Mouse (Mus musculus): ENCODE data around the gene Satb2.
"Not testable (repeated sequence)": the region's sequence is repeated elsewhere in the genome, so short reads cannot be mapped to it uniquely, and the experiment has no call there.

Gene Satb2

DNA sequence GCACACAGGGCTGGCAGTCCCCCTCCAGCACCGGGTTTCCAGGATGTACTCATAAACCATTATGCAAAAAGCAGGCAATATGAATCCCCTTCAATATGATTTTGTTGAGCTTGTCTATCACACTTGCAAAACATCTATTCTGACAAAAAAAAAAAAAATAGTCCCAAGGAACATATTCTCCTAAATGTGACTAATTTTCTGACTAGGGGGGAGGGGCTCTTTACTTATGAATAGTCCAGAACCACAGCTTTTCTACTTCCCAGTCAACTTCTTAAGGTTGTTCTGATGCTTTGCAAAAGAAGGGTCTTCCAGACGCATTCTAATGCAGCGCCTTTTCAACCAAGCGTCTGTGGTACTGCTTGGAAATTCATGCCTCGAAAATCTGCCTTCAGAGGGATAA is 155.7 kb downstream of the Satb2 start:
- no peak for DNase-seq

DNA sequence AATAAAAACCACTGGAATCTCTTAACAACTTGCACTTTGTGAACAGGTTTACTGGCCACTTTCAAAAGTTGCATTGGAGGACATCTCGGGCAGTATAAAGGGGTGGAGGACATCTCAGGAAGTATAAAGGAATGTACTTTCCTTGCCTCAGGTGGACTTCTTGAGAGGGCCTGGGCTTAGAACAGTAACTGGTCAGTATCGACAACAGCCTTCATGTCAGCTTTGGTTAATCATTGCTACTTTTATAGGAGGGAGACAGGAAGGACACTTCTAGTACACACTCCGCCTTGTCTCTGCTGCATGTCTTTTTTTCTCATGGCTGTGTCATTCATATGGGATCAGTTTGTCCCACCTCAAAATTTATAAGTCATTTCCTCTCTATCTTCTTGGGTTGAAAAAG is 156.4 kb downstream of the Satb2 start:
- DNase-seq: no peak

DNA sequence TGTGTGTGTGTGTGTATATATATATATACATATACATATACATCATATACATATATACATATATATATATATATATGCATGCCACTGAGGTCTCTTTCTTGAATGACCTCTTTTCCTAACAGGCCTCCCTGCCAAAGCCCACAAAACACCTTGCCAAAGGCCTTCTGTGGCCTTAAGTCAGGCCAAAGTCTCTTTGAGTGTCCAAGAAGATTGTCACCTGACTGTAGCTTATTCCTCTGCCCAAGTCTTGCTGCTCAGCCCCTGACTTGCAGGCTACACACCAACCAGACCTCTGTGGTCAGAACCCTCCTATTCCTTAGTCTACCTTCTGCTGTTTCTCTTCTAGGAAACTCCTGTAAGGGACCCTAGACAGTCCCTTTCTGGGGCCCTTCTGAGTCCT is 164.9 kb downstream of the Satb2 start:
- DNase-seq: peak; percentile 32

DNA sequence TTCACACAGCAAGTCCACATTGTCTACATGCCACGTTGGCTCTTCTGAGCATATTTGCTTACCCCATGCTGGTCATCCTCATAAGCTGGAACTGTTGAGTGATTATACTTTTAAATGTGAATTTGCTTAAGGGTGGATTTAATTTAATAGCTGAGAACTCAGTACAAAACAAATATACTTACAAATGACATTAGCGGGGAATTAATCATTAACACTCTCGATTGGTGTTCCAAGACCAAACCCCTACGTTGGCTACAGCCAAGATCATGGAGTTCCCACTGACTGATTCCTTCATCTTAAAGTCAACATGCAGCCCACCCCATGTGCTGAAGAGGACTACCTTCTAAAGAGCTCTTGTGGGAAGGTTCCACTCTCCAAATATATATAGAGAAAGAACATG is 165.5 kb downstream of the Satb2 start:
- peak; percentile 49 for DNase-seq

DNA sequence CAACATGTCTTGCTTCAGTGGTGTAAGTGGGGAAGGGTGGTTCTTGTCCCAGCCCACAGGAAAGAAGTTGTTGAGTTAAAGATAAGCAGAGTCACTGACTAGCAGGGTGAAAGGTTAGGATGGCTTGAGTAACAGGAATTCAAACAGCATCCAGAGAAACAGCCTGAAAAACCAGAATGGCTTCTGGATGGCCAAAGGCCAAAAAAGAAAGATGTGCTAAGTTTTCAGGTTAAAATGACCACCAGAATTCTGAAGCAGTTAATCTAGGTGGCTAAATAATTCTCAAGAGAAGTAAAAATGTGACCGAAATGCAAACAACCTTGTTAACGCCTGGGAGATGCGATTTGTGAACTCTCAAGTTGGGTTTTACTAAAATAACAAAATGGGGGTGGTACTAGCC is 167.0 kb downstream of the Satb2 start:
- DNase-seq: peak; percentile 10

DNA sequence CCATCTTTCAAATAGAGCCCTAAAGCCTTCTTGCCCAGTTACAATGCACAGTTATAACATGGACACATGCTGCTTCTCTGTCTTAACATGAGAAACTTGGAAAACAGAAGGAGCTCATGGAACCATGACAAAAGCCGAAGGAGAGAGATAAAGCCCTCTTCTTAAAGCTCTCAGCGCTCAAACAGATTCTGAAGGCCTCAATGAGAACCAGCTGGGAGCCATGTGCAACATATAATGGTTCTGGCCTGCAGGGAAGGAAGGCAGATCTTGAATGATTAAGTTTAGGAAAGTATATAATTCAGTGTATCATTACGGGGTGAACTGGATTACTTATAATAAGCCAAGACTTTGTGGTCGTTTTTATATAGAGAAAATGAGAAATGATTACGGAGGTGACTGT is 172.4 kb downstream of the Satb2 start:
- DNase-seq: no peak

DNA sequence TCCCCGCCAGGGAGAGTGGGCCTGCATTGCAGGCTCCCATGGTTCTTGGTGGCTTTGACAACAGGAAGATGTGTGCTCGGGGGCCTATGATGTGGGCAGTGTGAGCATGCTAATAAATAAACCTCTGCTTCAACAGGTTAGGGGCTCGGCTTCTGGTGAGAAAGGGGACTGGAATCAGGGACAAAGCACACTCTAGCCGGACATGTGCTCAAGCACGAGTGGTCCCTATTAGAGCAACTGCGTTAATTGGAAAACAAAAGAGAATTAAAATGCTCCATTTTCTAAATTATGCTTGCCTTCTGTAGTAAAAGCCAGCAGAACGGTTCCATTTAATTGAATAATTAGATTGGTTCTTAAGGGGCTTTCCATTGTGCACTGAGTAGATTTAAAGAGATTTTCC is 177.8 kb downstream of the Satb2 start:
- no peak for DNase-seq

DNA sequence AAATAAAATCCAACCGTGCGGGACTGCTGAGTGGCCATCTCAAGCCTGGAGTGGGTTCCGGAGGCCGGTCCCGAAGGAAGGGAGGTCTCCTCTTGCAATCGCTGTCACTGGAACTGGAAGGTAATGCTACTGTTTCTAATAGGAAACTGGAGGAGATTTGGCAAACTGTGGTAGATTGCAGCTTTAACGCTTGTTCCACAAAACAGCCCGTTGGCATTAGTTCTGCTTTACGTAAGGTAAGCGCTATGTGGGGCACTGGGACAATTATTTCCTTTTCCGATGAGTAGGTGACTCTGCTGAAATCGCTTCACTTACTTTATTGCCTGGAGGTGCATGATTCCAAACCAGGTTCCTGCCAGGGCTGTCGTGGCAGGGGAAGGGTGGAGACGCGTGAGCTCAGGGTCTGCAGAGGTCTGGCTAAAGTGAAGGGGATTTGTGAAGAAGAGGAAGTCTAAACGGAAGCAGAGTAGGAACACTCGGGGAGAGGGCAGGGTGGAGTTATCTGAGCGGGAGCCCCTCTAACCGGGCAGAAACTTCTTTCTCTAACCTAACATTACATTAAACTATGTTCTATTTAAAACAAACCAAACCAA is 183.3 kb downstream of the Satb2 start:
- DNase-seq: no peak

DNA sequence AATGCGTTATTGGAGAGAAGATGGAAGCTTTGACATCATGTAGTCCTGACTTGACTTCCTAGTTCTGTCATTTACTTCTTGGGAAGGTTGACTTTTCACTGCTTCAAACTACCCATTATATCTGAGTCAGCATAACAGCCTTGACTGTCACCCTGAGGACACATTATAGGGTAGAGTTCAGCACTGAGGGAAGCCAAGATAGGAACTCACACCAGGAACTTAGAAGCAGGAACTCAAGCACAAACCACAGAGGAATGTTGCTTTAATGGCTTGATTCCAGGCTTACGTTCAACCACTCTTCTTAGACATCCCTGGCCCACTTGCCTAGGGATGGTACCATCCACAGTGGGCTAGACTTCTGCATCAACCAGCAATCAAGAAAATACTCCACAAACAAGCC is 188.8 kb downstream of the Satb2 start:
- no peak for DNase-seq

DNA sequence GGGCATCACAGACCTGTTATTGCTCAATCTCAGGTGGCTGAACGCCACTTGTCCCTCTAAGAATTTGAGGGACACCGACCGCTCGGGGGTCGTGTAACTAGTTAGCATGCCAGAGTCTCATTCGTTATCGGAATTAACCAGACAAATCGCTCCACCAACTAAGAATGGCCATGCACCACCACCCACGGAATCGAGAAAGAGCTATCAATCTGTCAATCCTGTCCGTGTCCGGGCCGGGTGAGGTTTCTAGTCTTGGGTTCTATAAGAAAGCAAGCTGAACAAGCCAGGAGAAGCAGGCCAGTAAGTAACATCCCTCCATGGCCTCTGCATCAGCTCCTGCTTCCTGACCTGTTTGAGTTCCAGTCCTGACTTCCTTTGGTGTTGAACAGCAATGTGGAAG is 196.3 kb downstream of the Satb2 start:
- not testable (repeated sequence) for DNase-seq

DNA sequence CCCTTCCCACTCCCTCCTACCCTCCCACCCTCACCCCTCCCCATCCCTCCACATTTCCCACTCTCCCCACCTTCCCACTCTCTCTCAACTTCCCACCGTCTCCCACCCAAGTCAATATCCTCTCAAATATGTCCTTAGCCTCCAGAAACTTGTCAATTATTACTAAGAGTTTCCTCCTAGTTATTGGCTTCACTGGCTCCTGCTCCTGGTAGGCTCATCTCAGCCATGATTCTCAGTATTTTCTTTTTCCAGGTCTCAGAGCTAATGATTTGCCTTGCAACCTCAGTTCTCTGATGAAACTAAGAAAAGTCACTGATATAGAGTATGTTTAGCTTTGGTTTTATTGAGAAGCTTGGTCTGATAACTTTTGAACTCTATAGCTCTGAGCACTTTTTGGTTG is 214.2 kb downstream of the Satb2 start:
- no peak for DNase-seq

DNA sequence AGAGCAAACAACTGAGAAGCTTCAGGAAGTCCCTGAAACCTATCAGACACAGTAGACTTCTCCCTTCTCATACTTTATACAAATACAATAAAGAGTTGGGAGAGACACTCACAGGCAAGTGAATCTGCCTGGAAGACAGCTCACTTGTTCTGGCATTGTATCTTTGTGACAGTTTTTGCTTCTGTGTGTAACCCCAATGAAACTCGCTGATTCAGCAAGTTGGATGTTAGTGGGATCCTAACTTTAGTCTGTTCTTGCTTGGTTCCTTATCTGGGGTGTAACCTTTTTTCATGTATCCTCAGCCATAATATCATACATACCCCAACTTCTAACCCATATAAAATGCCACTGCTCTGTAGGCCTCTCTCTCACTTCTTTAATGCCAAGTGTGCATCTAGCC is 216.9 kb downstream of the Satb2 start:
- DNase-seq: no peak

DNA sequence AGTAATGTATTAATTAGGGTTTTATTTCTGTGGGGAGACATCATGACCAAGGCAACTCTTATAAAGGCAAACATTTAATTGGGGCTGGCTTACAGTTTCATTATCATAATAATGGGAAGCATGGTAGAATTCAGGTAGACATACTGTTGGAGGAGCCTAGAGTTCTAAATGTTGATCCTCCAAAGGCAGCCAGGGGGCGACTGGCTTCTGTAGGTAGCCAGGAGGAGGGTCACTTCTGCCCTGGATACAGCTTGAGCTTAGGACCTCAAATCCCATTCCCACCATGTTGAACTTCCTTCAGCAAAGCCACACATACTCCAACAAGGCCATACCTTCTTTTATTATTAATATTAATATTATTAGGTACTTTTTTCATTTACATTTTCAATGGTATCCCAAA is 225.2 kb downstream of the Satb2 start:
- DNase-seq: no peak

DNA sequence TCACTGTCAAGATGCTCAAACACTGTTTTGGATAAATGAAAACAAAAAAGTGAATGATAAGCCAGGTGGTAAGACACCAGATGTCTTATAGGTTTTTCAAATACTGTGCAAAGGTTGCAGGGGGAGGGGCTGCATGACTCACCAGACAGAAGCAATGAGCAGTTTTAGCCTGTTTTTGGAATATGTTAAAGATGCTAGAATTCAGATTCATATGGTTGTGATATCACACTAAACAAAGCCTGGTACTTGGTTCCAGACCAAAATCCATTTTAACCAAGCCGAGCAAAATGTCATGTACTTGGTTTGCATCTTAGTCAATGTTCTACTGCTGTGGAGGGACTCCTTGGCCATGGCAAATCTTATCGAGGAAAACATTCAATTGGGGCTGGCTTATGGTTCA is 227.8 kb downstream of the Satb2 start:
- DNase-seq: no peak

DNA sequence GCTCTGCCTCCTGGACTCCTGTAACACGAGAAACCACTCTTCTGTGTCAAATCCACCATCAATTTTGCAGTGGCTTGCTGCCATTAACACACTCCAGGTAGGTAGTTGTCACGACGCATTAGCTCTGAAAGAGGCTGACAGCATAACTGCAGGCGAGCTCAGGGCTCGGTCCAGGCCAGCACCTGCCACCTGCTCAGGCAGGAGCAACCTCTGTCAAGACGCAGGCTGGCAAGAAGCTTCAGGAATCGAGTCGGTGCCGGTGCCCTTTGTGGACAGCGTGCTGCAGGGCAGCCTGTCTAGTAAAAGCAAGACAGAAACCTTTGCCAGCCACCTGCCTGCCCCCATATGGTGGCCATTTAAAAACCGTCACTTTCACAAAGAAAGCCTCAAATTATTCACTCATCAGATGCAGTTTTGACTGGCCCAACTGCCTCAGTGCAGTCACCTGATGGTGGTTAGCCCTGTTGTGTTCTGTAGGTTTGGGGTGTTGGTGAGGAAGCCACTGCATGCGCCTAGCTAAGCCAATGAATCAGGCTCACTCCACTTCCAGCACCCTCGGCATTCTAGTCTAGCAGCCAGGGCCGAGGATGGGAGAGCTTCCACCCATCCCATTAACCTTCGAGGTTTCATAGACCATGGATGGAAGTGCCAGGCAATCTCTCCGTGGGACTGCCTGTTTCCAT is 228.7 kb downstream of the Satb2 start:
- no peak for DNase-seq

DNA sequence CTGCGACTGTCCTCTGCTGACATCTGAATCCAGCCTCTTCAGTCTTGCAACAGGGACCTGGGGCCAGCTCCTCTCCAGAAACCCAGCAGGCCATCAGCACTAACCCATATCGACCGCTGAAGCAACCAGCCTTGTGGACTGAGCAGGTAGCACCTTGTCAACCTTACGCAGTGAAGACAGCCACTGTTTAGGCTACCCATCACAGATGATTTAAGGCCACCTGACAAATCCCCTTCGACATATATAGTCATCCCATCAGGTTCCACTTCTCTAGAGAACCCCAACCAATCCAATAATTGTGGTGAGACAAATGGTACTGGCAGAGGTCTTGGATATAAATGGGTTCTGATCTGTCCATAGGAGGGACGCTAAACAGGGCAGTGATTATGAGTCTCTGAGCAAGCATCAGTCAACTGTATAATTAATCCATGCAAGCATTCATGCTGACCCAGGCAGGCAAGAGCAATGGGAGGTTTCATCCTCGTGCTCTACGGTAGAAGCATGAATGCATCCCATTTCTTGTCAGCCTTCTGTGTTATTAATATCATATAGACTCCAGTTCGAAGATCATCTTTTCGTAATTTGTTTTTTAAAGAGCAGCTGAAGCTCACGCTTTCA is 229.5 kb downstream of the Satb2 start:
- DNase-seq: no peak
